Mouse (Mus musculus) embryonic facial prominence, embryonic 10.5 days (tissue): Measurements from ENCODE around the gene Rhbdl2. TPM values are rescaled to one million over a fixed set of nuclear protein-coding genes. Genes with fewer than 3 reads are reported as not detected.
A peak's percentile ranks its signal among the peaks of the same experiment; 100 is the strongest.

ENCODE experiments used
- DNase-seq: peaks from one replicate; pipeline ENCODE4 v3.0.0-alpha.2; 2017; ENCODE audit warnings: low spot score
- H3K27ac ChIP-seq: fragments of 300-500 bp; sonication (generic); replicated peaks from 2 replicates; pipeline ENCODE4 v1.5.1; 2016; ENCODE audit warnings: mild to moderate bottlenecking
- H3K27me3 ChIP-seq: fragments of 300-500 bp; sonication (generic); replicated peaks from 2 replicates; pipeline ENCODE4 v1.6.1; 2016; ENCODE audit warnings: low read depth, mild to moderate bottlenecking; ENCODE audit not compliant: poor library complexity, severe bottlenecking
- H3K36me3 ChIP-seq: fragments of 300-500 bp; sonication (generic); replicated peaks from 2 replicates; pipeline ENCODE4 v1.6.1; 2016; ENCODE audit warnings: mild to moderate bottlenecking, moderate library complexity
- H3K4me1 ChIP-seq: fragments of 300-500 bp; sonication (generic); 2 replicates; pipeline ENCODE4 v1.6.1; 2016
- H3K4me3 ChIP-seq: fragments of 300-500 bp; sonication (generic); 2 replicates; pipeline ENCODE4 v1.5.1; 2016; ENCODE audit warnings: mild to moderate bottlenecking, moderate library complexity
- H3K9me3 ChIP-seq: fragments of 300-500 bp; sonication (generic); 2 replicates; pipeline ENCODE4 v1.6.1; 2016; ENCODE audit warnings: mild to moderate bottlenecking
- WGBS: fragments of 180-500 bp; shearing (Covaris S2); methylation state at CpG from one replicate; pipeline ENCODE4 v1.1.7; 2016; 5-methylcytosine and 5-hydroxymethylcytosine counted together
- polyA plus RNA-seq: library from polyadenylated mRNA; unstranded; fragments of >200 nt; fragmentation: Nextera tagmentation; extraction: Ambion mirVana; gene quantifications from 2 replicates; pipeline ENCODE4 v1.2.1, GENCODE M21; 2016

The Rhbdl2 gene
- polyA plus RNA-seq, 1 experiment from 2014 or later: 0.35 TPM

DNA sequence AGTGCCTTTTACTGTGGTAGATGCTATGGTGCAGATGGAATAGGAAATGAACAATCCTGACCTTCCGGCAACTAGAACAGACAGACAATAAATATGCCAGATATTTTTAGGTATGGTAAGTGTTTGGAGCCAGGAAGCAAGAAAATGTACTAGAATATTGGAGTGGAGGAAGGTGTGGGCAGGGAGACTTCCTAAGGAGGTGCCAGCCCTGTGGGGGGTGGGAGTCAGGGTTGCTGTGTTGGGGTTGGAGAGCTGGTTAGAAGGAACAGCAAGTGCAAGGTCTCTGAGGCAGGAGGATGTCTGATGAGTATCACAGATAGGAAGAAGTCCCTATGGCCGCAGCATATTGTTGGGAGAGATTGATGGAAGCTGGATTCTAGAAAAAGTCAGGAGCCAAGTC, 5.0 kb downstream of the Rhbdl2 start:
- Histone ChIP-seq H3K4me3 (no peak overlapping the region), H3K27ac (no peak overlapping the region), H3K27me3 (no peaks in the 10 kb centered on the region), H3K9me3 (no peaks in the 10 kb centered on the region), H3K36me3 (no peaks in the 10 kb centered on the region), H3K4me1 (peaks cover 9% of the 10 kb centered on the region)
- DNase-seq: no peak
- 85% methylated on average over 2 of the region's 2 CpGs for WGBS

DNA sequence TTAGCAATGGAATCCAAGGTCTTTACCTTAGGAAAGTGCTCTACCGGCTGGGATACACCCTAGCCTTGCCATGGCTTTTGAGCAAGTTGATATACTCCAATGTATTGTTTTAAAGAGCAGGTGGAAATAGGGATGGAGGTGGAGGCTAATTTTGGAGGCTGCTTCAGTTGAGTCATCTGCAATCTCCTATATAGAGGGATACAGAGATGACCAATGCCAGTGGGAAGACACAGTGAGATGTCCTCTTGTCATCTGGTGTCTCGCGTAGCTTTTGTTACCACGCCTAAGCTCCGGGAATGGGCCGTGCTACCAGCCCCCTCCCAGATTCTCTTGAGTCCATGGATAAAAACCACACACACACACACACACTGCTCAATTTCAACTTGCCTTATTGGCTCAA, 5.5 kb downstream of the Rhbdl2 start:
- Histone ChIP-seq H3K9me3 (no peaks in the 10 kb centered on the region), H3K36me3 (no peaks in the 10 kb centered on the region), H3K27me3 (no peaks in the 10 kb centered on the region), H3K4me3 (no peak overlapping the region), H3K4me1 (peaks cover 9% of the 10 kb centered on the region), H3K27ac (no peak overlapping the region)
- 96% methylated on average over 6 of the region's 6 CpGs for WGBS
- no peak for DNase-seq

DNA sequence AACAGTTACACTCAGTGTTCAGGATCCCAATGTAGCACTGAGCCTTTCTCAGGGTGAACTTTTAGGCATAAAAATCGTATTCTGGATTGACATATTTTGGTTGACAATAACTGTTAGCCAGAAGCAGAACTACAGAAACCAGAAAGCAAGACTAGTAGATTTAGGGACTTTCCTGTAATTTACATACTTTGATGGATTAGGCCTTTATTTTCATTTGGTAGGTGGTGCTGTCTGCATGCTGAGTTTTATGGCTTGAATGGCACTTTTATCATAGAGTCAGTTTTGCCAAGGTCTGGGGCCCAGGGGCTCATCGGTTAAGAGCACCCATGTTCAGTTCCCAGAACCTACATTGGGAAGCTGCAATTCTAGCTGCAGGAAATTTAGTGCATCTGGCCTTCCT, 7.4 kb downstream of the Rhbdl2 start:
- no peak for DNase-seq
- Histone ChIP-seq H3K36me3 (no peaks in the 10 kb centered on the region), H3K27me3 (no peaks in the 10 kb centered on the region), H3K4me3 (no peak overlapping the region), H3K27ac (no peak overlapping the region), H3K4me1 (peaks cover 6% of the 10 kb centered on the region), H3K9me3 (no peaks in the 10 kb centered on the region)
- WGBS: 82% methylated on average over 2 of the region's 2 CpGs

DNA sequence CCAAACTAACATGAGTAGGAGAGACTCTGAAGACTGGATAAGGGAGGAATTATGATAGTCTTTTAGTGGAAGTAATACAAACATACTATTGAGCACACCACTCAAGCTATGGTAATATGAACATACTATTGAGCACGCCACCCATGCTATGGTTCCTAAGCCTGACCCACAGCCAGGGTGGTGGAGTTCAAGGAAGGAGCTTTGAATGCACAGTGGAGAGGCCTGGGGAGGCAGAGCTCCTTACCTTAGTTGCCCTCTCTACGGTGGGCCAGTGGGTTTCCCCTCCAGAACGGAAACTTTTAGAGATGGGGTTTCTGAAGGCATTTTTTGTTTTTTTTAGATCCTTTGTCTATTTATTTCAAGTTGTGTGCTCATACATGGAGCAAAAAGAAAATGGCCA, 9.7 kb downstream of the Rhbdl2 start:
- no peaks in the 10 kb centered on the region for H3K9me3 ChIP-seq
- H3K4me1 ChIP-seq: peaks cover 6% of the 10 kb centered on the region
- no peak overlapping the region for H3K4me3 ChIP-seq
- no peak for DNase-seq
- H3K27me3 ChIP-seq: no peaks in the 10 kb centered on the region
- no peak overlapping the region for H3K27ac ChIP-seq
- 89% methylated on average over 3 of the region's 3 CpGs for WGBS
- no peaks in the 10 kb centered on the region for H3K36me3 ChIP-seq

DNA sequence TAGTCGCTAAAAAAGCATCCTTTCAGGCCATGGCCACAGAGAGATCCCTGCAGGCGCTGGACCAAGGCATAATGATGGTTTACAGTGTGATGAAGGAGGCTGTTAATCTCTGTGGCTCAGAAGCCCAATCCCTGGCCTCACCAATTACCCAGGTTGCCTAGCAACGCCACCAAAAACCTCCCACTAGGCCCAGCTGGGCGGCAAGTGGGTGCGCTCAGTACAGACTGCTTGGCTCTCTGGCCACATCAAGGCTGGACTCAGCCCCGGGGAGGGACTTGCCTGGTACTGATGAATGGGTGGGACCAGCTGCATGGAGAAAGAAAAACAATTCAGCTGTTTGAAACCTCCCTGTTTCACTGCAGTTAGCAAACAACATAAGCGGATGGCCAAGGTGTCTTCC, 10.2 kb downstream of the Rhbdl2 start:
- no peak overlapping the region for H3K4me3 ChIP-seq
- H3K36me3 ChIP-seq: no peaks in the 10 kb centered on the region
- H3K4me1 ChIP-seq: peaks cover 6% of the 10 kb centered on the region
- no peaks in the 10 kb centered on the region for H3K9me3 ChIP-seq
- DNase-seq: peak; percentile 48
- 0 out of 2 replicates have a peak overlapping the region, but pooled peaks have one; percentile 10 for H3K27ac ChIP-seq
- H3K27me3 ChIP-seq: no peaks in the 10 kb centered on the region
- 55% methylated on average over 7 of the region's 7 CpGs for WGBS

DNA sequence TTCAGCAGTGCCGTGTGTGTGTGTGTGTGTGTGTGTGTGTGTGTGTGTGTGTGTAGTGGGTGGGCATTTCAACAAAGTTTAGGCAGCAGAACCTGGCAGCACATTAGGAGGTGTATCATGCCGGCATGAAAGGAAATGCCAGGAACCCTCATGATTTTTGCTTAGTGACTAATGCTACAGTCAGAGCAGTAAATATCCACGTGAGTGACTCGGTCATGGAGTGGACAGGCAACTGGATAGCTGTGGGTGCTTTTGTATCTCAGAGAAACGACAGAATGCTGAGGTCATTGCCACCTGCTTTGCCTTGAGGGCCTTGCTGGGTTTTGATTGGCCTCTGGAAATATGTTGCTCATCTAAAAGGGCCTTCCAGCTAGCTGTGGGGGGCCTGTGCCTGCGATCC, 16.0 kb downstream of the Rhbdl2 start:
- Histone ChIP-seq H3K4me1 (no peaks in the 10 kb centered on the region), H3K27me3 (no peaks in the 10 kb centered on the region), H3K27ac (no peak overlapping the region), H3K36me3 (no peaks in the 10 kb centered on the region), H3K4me3 (no peak overlapping the region), H3K9me3 (no peaks in the 10 kb centered on the region)
- DNase-seq: no peak
- 76% methylated on average over 6 of the region's 6 CpGs for WGBS

DNA sequence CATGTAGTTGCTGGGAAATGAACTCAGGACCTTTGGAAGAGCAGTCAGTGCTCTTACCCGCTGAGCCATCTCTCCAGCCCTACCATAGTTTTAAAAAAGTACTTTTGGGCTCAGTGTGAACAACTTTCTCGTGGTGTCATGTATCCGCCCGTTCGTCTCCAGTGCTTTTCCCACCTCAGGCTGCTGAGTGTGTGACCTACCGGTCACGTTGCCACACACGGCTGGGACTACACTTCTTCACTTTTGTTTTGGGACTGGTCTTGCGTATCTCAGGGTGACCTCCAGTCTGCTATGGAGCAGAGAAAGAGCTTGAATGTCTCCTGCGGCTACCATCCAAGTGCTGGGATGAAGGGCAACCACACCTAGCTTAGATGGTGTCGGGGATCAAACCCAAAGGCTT, 20.6 kb downstream of the Rhbdl2 start:
- Histone ChIP-seq H3K27ac (no peak overlapping the region), H3K4me3 (no peak overlapping the region), H3K4me1 (no peaks in the 10 kb centered on the region), H3K36me3 (no peaks in the 10 kb centered on the region), H3K9me3 (no peaks in the 10 kb centered on the region), H3K27me3 (no peaks in the 10 kb centered on the region)
- 88% methylated on average over 11 of the region's 11 CpGs for WGBS
- no peak for DNase-seq

DNA sequence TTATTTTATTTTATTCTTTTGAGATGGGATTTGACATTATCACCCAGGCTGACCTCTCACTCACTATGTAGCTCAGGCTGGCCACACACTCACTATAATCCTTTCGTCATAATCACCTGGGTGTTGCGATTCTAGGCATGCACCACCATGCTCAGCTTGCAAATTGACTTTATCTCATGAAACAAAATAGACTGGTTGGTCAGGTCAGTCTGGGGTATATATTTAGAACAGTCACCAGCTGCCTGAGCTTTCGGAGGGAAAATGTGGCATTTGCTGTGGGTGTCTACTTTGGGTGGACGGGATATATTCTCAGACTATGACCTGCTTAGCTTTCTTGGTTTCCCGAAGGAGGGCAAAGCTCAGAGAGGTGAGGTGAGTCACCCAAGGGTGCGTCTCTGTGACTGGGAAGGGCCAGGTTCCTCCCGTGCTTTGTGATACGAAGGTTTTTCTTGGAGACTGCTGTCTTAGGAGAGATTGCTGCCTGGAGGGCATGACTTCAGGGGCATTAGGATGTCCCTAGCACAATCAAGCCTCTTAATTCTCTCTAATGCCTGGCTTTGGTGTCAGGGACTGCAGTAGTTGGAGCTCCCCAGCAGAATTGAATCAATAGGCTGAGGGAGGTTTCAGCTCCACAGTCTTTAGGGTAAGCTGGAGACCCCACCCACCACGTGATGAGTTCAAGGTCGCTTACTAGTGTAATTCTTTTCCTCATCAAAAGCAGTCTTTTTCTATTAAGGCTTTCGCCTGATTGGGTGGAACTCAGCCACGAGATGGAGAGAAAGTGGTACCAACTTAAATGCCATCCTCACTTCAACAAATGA, 23.0 kb downstream of the Rhbdl2 start:
- WGBS: 83% methylated on average over 12 of the region's 12 CpGs
- no peaks in the 10 kb centered on the region for H3K9me3 ChIP-seq
- H3K27ac ChIP-seq: no peak overlapping the region
- peaks cover 7% of the 10 kb centered on the region; the same call in 1 of the 2 replicates for H3K4me1 ChIP-seq
- no peaks in the 10 kb centered on the region for H3K27me3 ChIP-seq
- no peak overlapping the region for H3K4me3 ChIP-seq
- no peak for DNase-seq
- no peaks in the 10 kb centered on the region for H3K36me3 ChIP-seq

DNA sequence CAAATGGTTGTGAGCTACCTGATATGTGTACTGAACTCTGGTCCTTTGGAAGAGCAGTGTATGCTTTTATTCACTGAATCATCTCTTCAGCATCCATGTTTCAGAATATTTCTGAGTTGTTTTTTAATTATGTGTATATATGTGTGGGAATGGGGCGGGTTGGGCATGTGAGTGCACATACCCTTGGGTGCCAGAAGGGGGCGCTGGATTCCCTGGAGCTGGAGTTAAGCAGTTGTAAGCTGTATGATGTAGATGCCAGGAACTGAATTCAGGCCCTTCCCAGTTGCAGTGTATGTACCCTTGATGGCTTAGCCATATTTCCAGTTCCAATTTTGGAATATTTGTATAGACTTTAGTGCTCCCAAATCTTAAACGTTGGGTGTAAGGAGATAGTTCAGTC, 24.9 kb downstream of the Rhbdl2 start:
- peaks cover 7% of the 10 kb centered on the region; the same call in 1 of the 2 replicates for H3K4me1 ChIP-seq
- H3K4me3 ChIP-seq: no peak overlapping the region
- H3K27me3 ChIP-seq: no peaks in the 10 kb centered on the region
- H3K9me3 ChIP-seq: no peaks in the 10 kb centered on the region
- 78% methylated on average over 3 of the region's 3 CpGs for WGBS
- DNase-seq: no peak
- no peak overlapping the region for H3K27ac ChIP-seq
- no peaks in the 10 kb centered on the region for H3K36me3 ChIP-seq

DNA sequence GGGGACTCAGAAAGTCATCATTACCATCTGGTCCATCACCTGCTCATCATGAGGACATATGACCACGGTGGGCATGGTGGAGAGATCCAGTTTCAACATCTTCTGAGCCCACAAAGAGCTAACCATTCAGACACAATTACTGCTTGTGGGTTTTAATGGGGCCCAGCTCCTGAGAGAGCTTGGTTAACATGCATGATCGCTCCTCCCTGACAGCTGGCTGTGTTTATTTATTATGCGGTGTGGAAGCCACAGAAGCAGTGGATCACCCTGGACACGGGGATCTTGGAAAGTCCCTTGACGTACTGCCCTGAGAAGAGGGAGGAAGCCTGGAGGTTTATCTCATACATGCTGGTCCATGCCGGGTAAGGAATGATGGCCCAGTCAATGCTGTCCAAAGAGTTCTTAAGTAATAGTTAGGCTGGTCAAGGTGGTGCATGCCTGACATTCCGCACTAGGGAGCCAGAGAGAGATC, 26.4 kb downstream of the Rhbdl2 start:
- WGBS: 77% methylated on average over 7 of the region's 7 CpGs

DNA sequence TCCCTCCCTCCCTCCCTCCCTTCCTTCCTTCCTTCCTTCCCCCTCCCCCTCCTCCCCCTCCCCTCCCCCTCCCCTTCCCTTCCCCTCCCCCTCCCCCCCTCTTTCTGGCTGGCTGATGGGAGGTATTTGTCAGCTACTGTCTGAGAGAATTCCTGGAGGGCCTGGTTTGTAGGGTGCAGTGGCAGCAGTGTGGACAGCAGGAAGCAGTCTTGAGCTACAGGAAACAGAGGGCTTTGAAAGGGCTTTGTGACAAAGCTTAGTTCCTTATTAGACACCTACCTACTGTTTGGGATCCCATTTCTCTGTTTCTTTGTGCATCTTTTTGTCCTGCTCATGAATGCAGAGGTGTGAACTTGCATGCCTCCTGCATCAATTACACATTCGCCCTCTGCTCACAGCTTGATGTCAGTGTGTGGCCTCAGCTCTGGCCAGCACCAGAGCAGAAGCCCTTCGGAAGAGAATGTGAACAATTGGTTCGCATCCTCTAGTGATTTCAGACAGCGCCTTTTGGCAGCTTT, 31.5 kb downstream of the Rhbdl2 start:
- Histone ChIP-seq H3K4me3 (no peak overlapping the region), H3K27ac (no peak overlapping the region), H3K4me1 (0 out of 2 replicates have a peak, but pooled peaks cover 6% of the 10 kb centered on the region), H3K9me3 (no peaks in the 10 kb centered on the region), H3K27me3 (no peaks in the 10 kb centered on the region), H3K36me3 (no peaks in the 10 kb centered on the region)
- 57% methylated on average over 4 of the region's 4 CpGs for WGBS
- peak; percentile 18 for DNase-seq

More for the DNA sequence above, 26.4 kb downstream of the Rhbdl2 start:
- Histone ChIP-seq H3K36me3 (no peaks in the 10 kb centered on the region), H3K4me1 (peaks cover 7% of the 10 kb centered on the region; the same call in 1 of the 2 replicates), H3K9me3 (no peaks in the 10 kb centered on the region), H3K4me3 (no peak overlapping the region), H3K27me3 (no peaks in the 10 kb centered on the region), H3K27ac (no peak overlapping the region)
- no peak for DNase-seq

DNA sequence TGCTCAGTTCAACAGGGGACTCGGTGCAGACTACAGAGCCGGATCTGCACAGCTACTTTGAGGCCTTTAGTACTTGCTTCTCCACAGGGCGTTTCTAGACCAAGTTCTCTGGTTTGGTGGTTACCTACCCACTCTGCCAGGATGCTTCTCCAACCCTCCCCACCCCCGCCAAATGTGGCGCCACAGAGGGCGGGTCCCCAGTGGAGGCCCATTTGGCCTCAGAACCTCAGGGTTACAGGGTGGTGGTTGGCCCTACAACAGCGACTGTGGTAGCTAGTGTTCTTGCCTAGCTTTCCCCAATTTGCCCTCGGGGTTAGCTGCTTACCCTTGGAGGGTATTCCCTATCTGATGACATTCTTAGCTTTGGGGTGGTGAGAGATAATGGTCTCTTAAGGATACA, 54.5 kb downstream of the Rhbdl2 start:
- Histone ChIP-seq H3K9me3 (no peaks in the 10 kb centered on the region), H3K4me3 (no peak overlapping the region), H3K27me3 (no peaks in the 10 kb centered on the region), H3K27ac (no peak overlapping the region), H3K4me1 (no peaks in the 10 kb centered on the region), H3K36me3 (no peaks in the 10 kb centered on the region)
- WGBS: 88% methylated on average over 8 of the region's 8 CpGs
- DNase-seq: no peak

DNA sequence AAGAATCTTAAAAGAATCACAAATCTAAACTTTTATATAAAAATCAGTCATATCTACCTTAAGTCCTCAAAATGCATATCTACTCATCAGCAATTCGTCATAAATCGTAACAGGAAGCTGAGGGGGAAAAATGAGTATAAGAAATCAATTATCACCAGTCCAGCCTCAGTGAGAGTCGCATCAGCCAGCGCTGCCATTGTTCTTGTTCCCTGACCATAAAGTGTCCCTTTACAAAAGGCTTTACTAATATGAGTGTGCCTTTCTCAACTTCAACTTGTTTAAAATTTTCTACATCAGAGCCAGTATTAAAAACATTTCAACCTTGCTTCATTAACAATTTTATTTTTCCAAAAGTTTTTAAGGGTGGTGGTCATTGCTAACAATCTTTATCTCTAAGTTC, 69.2 kb downstream of the Rhbdl2 start:
- H3K4me3 ChIP-seq: no peak overlapping the region
- no peaks in the 10 kb centered on the region for H3K4me1 ChIP-seq
- H3K36me3 ChIP-seq: no peaks in the 10 kb centered on the region
- 0 out of 2 replicates have a peak, but pooled peaks cover 2% of the 10 kb centered on the region for H3K9me3 ChIP-seq
- H3K27ac ChIP-seq: no peak overlapping the region
- no peaks in the 10 kb centered on the region for H3K27me3 ChIP-seq
- DNase-seq: no peak
- WGBS: 75% methylated on average over 4 of the region's 4 CpGs
